Mouse (Mus musculus) kidney, embryonic 14.5 days (tissue): Measurements from ENCODE around the gene Sap30bp. TPM values are rescaled to one million over a fixed set of nuclear protein-coding genes. Genes with fewer than 3 reads are reported as not detected.

ENCODE experiments used
- ATAC-seq: fragments of 200-750 bp; cut with Nextera tagmentation; 2 replicates; pipeline ENCODE4 v1.8.0; 2017; ENCODE audit warnings: moderate number of reproducible peaks, mild to moderate bottlenecking, moderate TSS enrichment, moderate library complexity; ENCODE audit not compliant: low FRiP score, low TSS enrichment
- H3K27ac ChIP-seq: fragments of 300-500 bp; sonication (generic); 2 replicates; pipeline ENCODE4 v1.5.1; 2014; ENCODE audit warnings: low read depth, mild to moderate bottlenecking, low read length, moderate library complexity, mixed read lengths
- H3K27me3 ChIP-seq: fragments of 300-500 bp; sonication (generic); 2 replicates; pipeline ENCODE4 v1.6.1; 2014; ENCODE audit warnings: mild to moderate bottlenecking, low read length; ENCODE audit not compliant: control insufficient read depth, insufficient read depth
- H3K36me3 ChIP-seq: fragments of 300-500 bp; sonication (generic); 2 replicates; pipeline ENCODE4 v1.6.1; 2014; ENCODE audit warnings: low read length, mixed read lengths; ENCODE audit not compliant: control insufficient read depth, insufficient read depth
- H3K4me1 ChIP-seq: fragments of 300-500 bp; sonication (generic); 2 replicates; pipeline ENCODE4 v1.6.1; 2014; ENCODE audit warnings: low read length, mixed read lengths; ENCODE audit not compliant: control insufficient read depth, insufficient read depth
- H3K4me2 ChIP-seq: fragments of 300-500 bp; sonication (generic); replicated peaks from 2 replicates; pipeline ENCODE4 v1.6.1; 2014; ENCODE audit warnings: low read depth, mild to moderate bottlenecking, low read length
- H3K4me3 ChIP-seq: fragments of 300-500 bp; sonication (generic); 2 replicates; pipeline ENCODE4 v1.5.1; 2014; ENCODE audit warnings: mild to moderate bottlenecking, low read length
- H3K9ac ChIP-seq: fragments of 300-500 bp; sonication (generic); 2 replicates; pipeline ENCODE4 v1.6.1; 2014; ENCODE audit warnings: low read depth, mild to moderate bottlenecking, low read length, moderate library complexity
- H3K9me3 ChIP-seq: fragments of 300-500 bp; sonication (generic); 2 replicates; pipeline ENCODE4 v1.6.1; 2016; ENCODE audit warnings: low read length; ENCODE audit not compliant: control insufficient read depth
- WGBS: fragments of 180-500 bp; shearing (Covaris S2); extraction: QIAGEN DNeasy Blood & Tissue Kit; methylation state at CpG from one replicate; pipeline ENCODE4 v1.1.7; 2014; 5-methylcytosine and 5-hydroxymethylcytosine counted together
- polyA plus RNA-seq: library from polyadenylated mRNA; unstranded; fragments of >200 nt; fragmentation: Nextera tagmentation; extraction: Ambion mirVana; gene quantifications from 2 replicates; pipeline ENCODE4 v1.2.1, GENCODE M21; 2014

Gene Sap30bp
- polyA plus RNA-seq, 1 experiment from 2014 or later, result 41.4 TPM

DNA sequence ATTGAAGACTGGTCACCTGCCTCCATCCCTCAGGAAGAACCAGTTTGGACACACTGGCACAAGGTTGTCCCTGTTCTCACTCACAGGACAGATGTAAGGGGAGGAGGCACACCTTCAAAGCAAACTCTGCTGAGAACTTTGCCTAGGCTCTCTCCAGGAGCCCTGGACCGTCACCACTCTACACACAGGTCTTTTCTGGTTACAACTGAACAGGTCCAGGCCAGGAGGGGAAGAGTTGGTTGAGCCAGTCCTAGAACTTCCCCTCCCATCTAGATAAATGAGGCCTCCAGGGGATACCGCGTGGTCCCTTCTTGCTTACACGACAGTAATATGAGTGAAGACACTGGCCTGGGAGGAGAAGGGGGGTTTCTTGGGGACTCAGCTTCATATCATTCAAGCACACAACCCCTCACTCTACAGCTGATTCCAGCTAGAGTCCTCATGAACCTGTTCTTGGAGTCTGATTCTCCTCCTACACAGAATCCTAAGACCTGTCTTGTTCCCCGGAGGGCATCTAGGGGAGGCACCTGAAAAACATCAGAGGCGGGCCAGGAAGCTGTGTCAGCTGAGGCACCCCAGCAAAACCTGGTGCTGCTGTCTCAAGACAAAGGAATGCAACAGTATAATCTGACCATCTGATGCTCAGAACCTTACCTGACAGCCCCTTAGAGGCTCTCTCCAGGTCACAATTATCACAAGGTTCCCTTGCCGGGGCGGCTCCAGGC, 28.7 kb upstream of the Sap30bp start:
- ATAC-seq, result no peak
- 65% methylated on average over 8 of the region's 8 CpGs for WGBS
- Histone ChIP-seq H3K9me3 (no peaks in the 10 kb centered on the region), H3K4me2 (no peak overlapping the region; the same call in 1 of the 2 replicates), H3K27ac (peak overlapping the region; percentile 53), H3K9ac (no peak overlapping the region), H3K36me3 (no peaks in the 10 kb centered on the region; the same call in 1 of the 2 replicates), H3K27me3 (no peaks in the 10 kb centered on the region), H3K4me3 (no peak overlapping the region), H3K4me1 (peaks cover 64% of the 10 kb centered on the region)

- H3K27ac ChIP-seq, result peak overlapping the region; percentile 53
- H3K4me1 ChIP-seq, result peaks cover 56% of the 10 kb centered on the region
- ATAC-seq, result peak; percentile 83
Observed at GRCm38 (mm10) chr11:115904956-115905790, 27.9 kb upstream of the Sap30bp start.

DNA sequence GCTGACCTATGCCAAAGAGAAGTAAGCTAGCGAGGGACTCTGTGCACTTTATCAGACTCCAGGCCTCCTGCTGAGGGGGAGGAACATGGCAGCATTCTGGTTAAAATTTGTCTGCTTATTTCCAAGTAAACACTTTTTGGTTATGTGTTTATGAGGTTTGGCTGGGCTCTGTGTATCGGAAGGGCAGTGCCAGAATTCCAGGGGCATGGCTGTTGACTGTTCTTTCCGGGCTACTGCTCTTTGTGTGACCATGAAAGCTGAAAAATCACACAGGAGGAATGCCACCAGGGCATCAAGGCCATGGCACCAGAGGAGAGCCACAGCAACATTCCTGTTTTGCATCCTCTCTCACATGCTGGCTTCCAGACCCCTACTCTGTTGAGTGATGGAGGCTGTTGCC, 27.0 kb upstream of the Sap30bp start:
- no peaks in the 10 kb centered on the region for H3K27me3 ChIP-seq
- H3K9ac ChIP-seq, result 0 out of 2 replicates have a peak overlapping the region, but pooled peaks have one; percentile 18
- peaks cover 49% of the 10 kb centered on the region for H3K4me1 ChIP-seq
- H3K27ac ChIP-seq, result peak overlapping the region; percentile 53; the same call in 1 of the 2 replicates
- WGBS, result 78% methylated on average over 3 of the region's 3 CpGs
- no peak for ATAC-seq
- no peaks in the 10 kb centered on the region for H3K9me3 ChIP-seq
- H3K4me3 ChIP-seq, result no peak overlapping the region
- H3K36me3 ChIP-seq, result no peaks in the 10 kb centered on the region; the same call in 1 of the 2 replicates
- no peak overlapping the region for H3K4me2 ChIP-seq

More at GRCm38 (mm10) chr11:115904956-115905790, 27.9 kb upstream of the Sap30bp start:
- Histone ChIP-seq H3K36me3 (no peaks in the 10 kb centered on the region; the same call in 1 of the 2 replicates), H3K9ac (0 out of 2 replicates have a peak overlapping the region, but pooled peaks have one; percentile 18), H3K4me3 (no peak overlapping the region), H3K4me2 (no peak overlapping the region; the same call in 1 of the 2 replicates), H3K9me3 (no peaks in the 10 kb centered on the region), H3K27me3 (no peaks in the 10 kb centered on the region)
- WGBS, result 39% methylated on average over 16 of the region's 16 CpGs

- 88% methylated on average over 5 of the region's 5 CpGs for WGBS
- Histone ChIP-seq H3K36me3 (no peaks in the 10 kb centered on the region; the same call in 1 of the 2 replicates), H3K9ac (no peak overlapping the region), H3K4me2 (no peak overlapping the region), H3K4me3 (no peak overlapping the region), H3K27me3 (no peaks in the 10 kb centered on the region), H3K4me1 (peaks cover 45% of the 10 kb centered on the region), H3K9me3 (no peaks in the 10 kb centered on the region), H3K27ac (0 out of 2 replicates have a peak overlapping the region, but pooled peaks have one; percentile 53)
- ATAC-seq, result no peak
Observed at GRCm38 (mm10) chr11:115906521-115906920, 26.6 kb upstream of the Sap30bp start.

- WGBS, result 93% methylated on average over 5 of the region's 5 CpGs
- ATAC-seq, result no peak
- H3K4me2 ChIP-seq, result no peak overlapping the region
- H3K4me1 ChIP-seq, result peaks cover 5% of the 10 kb centered on the region
- H3K4me3 ChIP-seq, result no peak overlapping the region
- peaks cover 18% of the 10 kb centered on the region for H3K36me3 ChIP-seq
- no peaks in the 10 kb centered on the region for H3K9me3 ChIP-seq
- no peaks in the 10 kb centered on the region for H3K27me3 ChIP-seq
- H3K9ac ChIP-seq, result no peak overlapping the region
- H3K27ac ChIP-seq, result peak overlapping the region; percentile 74
Observed at GRCm38 (mm10) chr11:115911134-115911561, 21.9 kb upstream of the Sap30bp start.

- 61% methylated on average over 11 of the region's 11 CpGs for WGBS
- no peak within 1 kb of the TSS for H3K4me3 ChIP-seq
- peak within 1 kb of the TSS; percentile 74 for H3K27ac ChIP-seq
- 0 out of 2 replicates have a peak, but pooled peaks cover 2% of the 10 kb centered on the region for H3K4me1 ChIP-seq
- H3K27me3 ChIP-seq, result no peaks in the 10 kb centered on the region
- no peaks in the 10 kb centered on the region for H3K9me3 ChIP-seq
- ATAC-seq, result peak; percentile 72
- peaks cover 25% of the 10 kb centered on the region for H3K36me3 ChIP-seq
- H3K9ac ChIP-seq, result no peak within 1 kb of the TSS
- H3K4me2 ChIP-seq, result no peak within 1 kb of the TSS
Observed at GRCm38 (mm10) chr11:115911632-115912376, 21.3 kb upstream of the Sap30bp start, which contains the start of gene Smim6. Gene Smim6, plus strand, starts transcription at chr11:115912017.

DNA sequence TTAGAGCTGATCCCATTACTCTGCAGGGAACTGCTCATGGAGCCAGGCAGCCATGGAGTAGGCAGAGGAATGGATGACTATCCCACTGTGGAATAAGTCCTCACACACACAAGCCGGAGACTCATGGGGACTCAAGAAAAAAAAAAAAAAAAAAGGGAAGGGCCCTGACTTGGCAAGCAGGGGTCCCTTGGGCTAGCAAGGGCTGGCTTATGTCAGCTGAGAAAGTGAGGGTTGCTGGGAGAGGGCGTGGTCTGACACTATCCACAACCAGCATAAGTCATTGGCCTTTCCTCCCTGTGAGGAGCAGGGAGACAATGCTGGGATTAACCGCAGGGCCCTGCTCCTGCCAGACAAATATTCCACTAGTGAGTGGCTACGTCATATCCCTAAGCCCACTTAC, 16.5 kb upstream of the Sap30bp start:
- Histone ChIP-seq H3K4me3 (no peak overlapping the region), H3K27ac (no peak overlapping the region), H3K9me3 (no peaks in the 10 kb centered on the region), H3K36me3 (peaks cover 26% of the 10 kb centered on the region), H3K27me3 (no peaks in the 10 kb centered on the region), H3K4me1 (no peaks in the 10 kb centered on the region), H3K4me2 (no peak overlapping the region), H3K9ac (no peak overlapping the region)
- 91% methylated on average over 4 of the region's 4 CpGs for WGBS
- ATAC-seq, result no peak

DNA sequence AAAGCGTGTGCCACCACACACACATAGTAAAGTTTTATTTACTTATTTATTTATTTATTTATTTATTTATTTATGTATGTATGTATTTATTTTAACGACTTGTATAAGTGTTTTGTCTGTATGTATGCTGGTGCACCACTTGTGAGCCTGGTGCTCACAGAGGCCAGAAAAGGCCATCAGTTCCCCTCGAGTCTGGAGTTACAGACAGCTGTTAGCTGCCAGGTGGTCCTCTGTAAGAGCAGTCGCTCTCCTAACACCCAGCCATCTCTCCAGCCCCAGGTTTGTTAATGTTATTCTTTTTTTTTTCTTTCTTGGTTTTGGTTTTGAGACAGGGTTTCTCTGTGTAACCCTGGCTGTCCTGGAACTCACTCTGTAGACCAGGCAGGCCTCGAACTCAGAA, 14.4 kb upstream of the Sap30bp start:
- no peaks in the 10 kb centered on the region for H3K4me1 ChIP-seq
- H3K4me3 ChIP-seq, result no peak overlapping the region
- H3K4me2 ChIP-seq, result no peak overlapping the region
- H3K9ac ChIP-seq, result no peak overlapping the region
- H3K9me3 ChIP-seq, result no peaks in the 10 kb centered on the region
- peaks cover 30% of the 10 kb centered on the region for H3K36me3 ChIP-seq
- ATAC-seq, result no peak
- WGBS, result 84% methylated on average over 5 of the region's 5 CpGs
- no peaks in the 10 kb centered on the region for H3K27me3 ChIP-seq
- no peak overlapping the region for H3K27ac ChIP-seq
